Comparison of ENCODE assay signal across 8 mouse cellular contexts in the genomic region with DNA sequence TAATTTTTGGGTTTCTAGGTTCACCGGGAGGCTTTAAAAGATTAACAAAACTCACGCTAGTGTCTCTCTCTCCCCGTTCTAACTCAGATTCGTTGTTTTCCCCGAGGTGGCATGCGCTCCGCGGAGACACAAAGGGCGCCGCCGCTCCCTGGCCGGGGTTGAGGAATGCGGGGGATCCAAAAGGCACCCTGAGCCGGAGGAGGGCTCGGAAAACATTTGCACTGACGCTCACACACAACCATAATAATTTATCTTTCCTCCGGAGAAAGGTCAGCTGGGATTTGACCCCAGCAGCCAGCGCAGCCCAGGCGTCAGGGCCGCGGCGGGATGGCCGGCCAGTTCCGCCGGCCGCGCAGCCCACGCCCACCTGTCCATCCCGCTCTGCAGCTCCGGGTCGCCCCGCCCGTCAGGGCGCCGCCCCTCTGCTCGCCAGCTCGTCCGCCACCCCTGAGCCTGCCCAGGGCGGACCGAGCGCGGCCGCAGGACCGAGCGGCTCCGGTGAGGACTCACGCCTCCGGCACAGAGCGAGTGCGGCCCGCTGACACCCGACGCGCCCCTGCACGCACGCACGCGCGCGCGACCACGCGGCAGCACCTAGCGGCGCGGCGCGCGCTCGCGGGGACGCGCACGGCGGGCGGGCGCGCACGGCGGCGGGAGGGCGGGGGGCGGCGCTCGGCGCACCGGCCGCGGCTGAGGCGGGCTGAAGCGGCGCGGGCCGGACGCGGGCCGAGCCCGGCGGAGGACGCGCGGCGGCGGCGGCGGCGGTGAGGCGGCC. TPM values are rescaled to one million over a fixed set of nuclear protein-coding genes. Genes with fewer than 3 reads are reported as not detected.
A peak's percentile ranks its signal among the peaks of the same experiment; 100 is the strongest.
DNase-seq lines count a peak whose midpoint lies in the region; ATAC-seq and TF ChIP-seq lines count a peak whose summit lies in the region.

A gene (plus strand): TSS at position 687 of the 775 bp plus-strand sequence.

- H3ac ChIP-seq in C2C12 (ENCODE audit: control insufficient read depth, insufficient read length, low read depth): peak within 1 kb of the TSS; percentile 79

- peaks cover 8% of the 10 kb centered on the region for H3K79me3 ChIP-seq in C2C12 (ENCODE audit: low read depth)

- H3K4me1 ChIP-seq in bone marrow, adult 2 months (ENCODE audit: control insufficient read depth, insufficient read depth, low read length): no peaks in the 10 kb centered on the region
- H3K4me1 ChIP-seq in forebrain, embryonic 10.5 days: peaks cover 56% of the 10 kb centered on the region
- peaks cover 30% of the 10 kb centered on the region for H3K4me1 ChIP-seq in heart, embryonic 15.5 days (replicated peaks)
- H3K4me1 ChIP-seq in liver, embryonic 14.5 days (replicated peaks; ENCODE audit: control insufficient read depth in 2 of 2, insufficient read depth in 2 of 2, low read length in 1 of 2): no peaks in the 10 kb centered on the region; a peak in 1 of 4 replicates
- H3K4me1 ChIP-seq in thymus, adult 2 months (replicated peaks; ENCODE audit: control insufficient read depth, insufficient read depth, low read length): peaks cover 11% of the 10 kb centered on the region; the same call in 1 of the 2 replicates

- TF ChIP-seq CTCF in C2C12 (IDR thresholded peaks at IDR 0.05; ENCODE audit: control insufficient read depth, insufficient read depth, insufficient read length): no peak
- TF ChIP-seq CTCF in bone marrow, adult 2 months (IDR thresholded peaks at IDR 0.05; ENCODE audit: control insufficient read depth, insufficient read depth, low read length): no peak
- TF ChIP-seq CTCF in liver, embryonic 14.5 days (IDR thresholded peaks at IDR 0.05; ENCODE audit: low read depth): no peak
- no peak for TF ChIP-seq CTCF in thymus, adult 2 months (IDR thresholded peaks at IDR 0.05; ENCODE audit: borderline replicate concordance, control insufficient read depth, extremely low read depth, insufficient read depth, low read length, poor library complexity)

- no peak for TF ChIP-seq POLR2A in bone marrow, adult 2 months (IDR thresholded peaks at IDR 0.05; ENCODE audit: borderline replicate concordance, control insufficient read depth, low read depth, low read length)
- TF ChIP-seq POLR2A in thymus, adult 2 months (IDR thresholded peaks at IDR 0.05; ENCODE audit: control insufficient read depth, extremely low read depth, insufficient read depth, low read length, poor library complexity): no peak

- H3K9ac ChIP-seq in heart, embryonic 15.5 days: peak within 1 kb of the TSS; percentile 91
- no peak within 1 kb of the TSS for H3K9ac ChIP-seq in liver, embryonic 14.5 days (replicated peaks)

- H3K27me3 ChIP-seq in C2C12 (ENCODE audit: control insufficient read depth, insufficient read depth, insufficient read length): no peaks in the 10 kb centered on the region
- no peaks in the 10 kb centered on the region for H3K27me3 ChIP-seq in forebrain, embryonic 10.5 days (ENCODE audit: poor library complexity, severe bottlenecking)
- no peaks in the 10 kb centered on the region for H3K27me3 ChIP-seq in heart, embryonic 15.5 days
- H3K27me3 ChIP-seq in liver, embryonic 14.5 days (ENCODE audit: control insufficient read depth, insufficient read depth, low read length): peaks cover 45% of the 10 kb centered on the region
- peaks cover 12% of the 10 kb centered on the region for H3K27me3 ChIP-seq in thymus, adult 2 months (ENCODE audit: control insufficient read depth, insufficient read depth, low read length)

- DNase-seq in forebrain, embryonic 10.5 days (ENCODE audit: extremely low spot score, low spot score): peak; percentile 78
- peak; percentile 93 for DNase-seq in kidney, postnatal 14 days
- peak in 1 of 3 experiments; percentile 19 for DNase-seq in liver, embryonic 14.5 days (ENCODE audit: low read depth in 3 of 3, low spot score in 3 of 3)
- DNase-seq in neural tube, embryonic 10.5 days (ENCODE audit: extremely low spot score, low spot score): peak; percentile 85
- DNase-seq in thymus, adult 2 months: peak; percentile 33

- WGBS in bone marrow, adult 2 months: 16% methylated on average over 108 of the region's 108 CpGs
- WGBS in forebrain, embryonic 10.5 days: 6% methylated on average over 107 of the region's 108 CpGs
- under 1% methylated on average over 83 of the region's 108 CpGs for WGBS in heart, embryonic 15.5 days
- under 1% methylated on average over 80 of the region's 108 CpGs for WGBS in liver, embryonic 14.5 days (ENCODE audit: insufficient replicate concordance)
- WGBS in thymus, adult 2 months: 13% methylated on average over 108 of the region's 108 CpGs

- H3K79me2 ChIP-seq in C2C12 (ENCODE audit: control insufficient read depth, insufficient read depth): peaks cover 42% of the 10 kb centered on the region

- H3K4me3 ChIP-seq in C2C12 (ENCODE audit: insufficient read depth, poor library complexity, severe bottlenecking): peak within 1 kb of the TSS; percentile 71
- peak within 1 kb of the TSS; percentile 55 for H3K4me3 ChIP-seq in bone marrow, adult 2 months (replicated peaks; ENCODE audit: control insufficient read depth, low read depth, low read length)
- peak within 1 kb of the TSS; percentile 98 for H3K4me3 ChIP-seq in forebrain, embryonic 10.5 days
- peak within 1 kb of the TSS; percentile 97 for H3K4me3 ChIP-seq in heart, embryonic 15.5 days
- H3K4me3 ChIP-seq in liver, embryonic 14.5 days (ENCODE audit: insufficient read depth in 1 of 2, low read depth in 2 of 2, low read length in 2 of 2): peak within 1 kb of the TSS; percentile 55 to 68
- peak within 1 kb of the TSS; percentile 52 for H3K4me3 ChIP-seq in thymus, adult 2 months (ENCODE audit: control insufficient read depth, insufficient read depth, low read length)

- peak within 1 kb of the TSS; percentile 94 for H3K4me2 ChIP-seq in heart, embryonic 15.5 days
- H3K4me2 ChIP-seq in liver, embryonic 14.5 days (ENCODE audit: low read depth): peak within 1 kb of the TSS; percentile 55

- ATAC-seq in heart, embryonic 15.5 days (replicated peaks; ENCODE audit: insufficient number of reproducible peaks, insufficient read depth, low FRiP score, low read depth): peak; percentile 91
- ATAC-seq in liver, embryonic 14.5 days (ENCODE audit: insufficient read depth): peak; percentile 85

- H3K36me3 ChIP-seq in C2C12 (ENCODE audit: control insufficient read depth, insufficient read depth): no peaks in the 10 kb centered on the region
- H3K36me3 ChIP-seq in forebrain, embryonic 10.5 days (replicated peaks): no peaks in the 10 kb centered on the region
- H3K36me3 ChIP-seq in heart, embryonic 15.5 days: no peaks in the 10 kb centered on the region
- no peaks in the 10 kb centered on the region for H3K36me3 ChIP-seq in liver, embryonic 14.5 days (replicated peaks; ENCODE audit: control insufficient read depth, insufficient read depth, low read depth)
- H3K36me3 ChIP-seq in thymus, adult 2 months (ENCODE audit: control insufficient read depth, insufficient read depth, low read length): no peaks in the 10 kb centered on the region

- no peak for TF ChIP-seq EP300 in liver, embryonic 14.5 days (IDR thresholded peaks at IDR 0.05; ENCODE audit: low read depth)

- H3K9me3 ChIP-seq in forebrain, embryonic 10.5 days: no peaks in the 10 kb centered on the region
- no peaks in the 10 kb centered on the region for H3K9me3 ChIP-seq in heart, embryonic 15.5 days (replicated peaks)
- no peaks in the 10 kb centered on the region for H3K9me3 ChIP-seq in liver, embryonic 14.5 days (ENCODE audit: control insufficient read depth, low read length)

- no peak within 1 kb of the TSS; the same call in 1 of the 2 replicates for H3K27ac ChIP-seq in bone marrow, adult 2 months (ENCODE audit: control insufficient read depth, insufficient read depth, low read depth, low read length, poor library complexity)
- peak within 1 kb of the TSS; percentile 95 for H3K27ac ChIP-seq in forebrain, embryonic 10.5 days
- H3K27ac ChIP-seq in heart, embryonic 15.5 days: peak within 1 kb of the TSS; percentile 96
- H3K27ac ChIP-seq in liver, embryonic 14.5 days: no peak within 1 kb of the TSS
- no peak within 1 kb of the TSS for H3K27ac ChIP-seq in thymus, adult 2 months (ENCODE audit: control insufficient read depth, insufficient read depth, low read length)

TF ChIP-seq in C2C12, 6 proteins besides CTCF, POLR2A, EP300 and RAD21:
- TF ChIP-seq FOSL1 (IDR thresholded peaks at IDR 0.05; ENCODE audit: insufficient read depth, low read length, poor library complexity, severe bottlenecking) (no peak), USF1 (IDR thresholded peaks at IDR 0.05; ENCODE audit: low read depth) (no peak)

RNA-seq across cellular contexts. Expression of the gene that starts here (rescaled TPM):
- polyA plus RNA-seq in C2C12 (2012; fragmentation: generic; extraction: Trizol): 21.0 TPM
- polyA plus RNA-seq in bone marrow, adult 2 months (2011; ENCODE audit: insufficient read depth, insufficient read length, low replicate concordance, missing spikeins): 6.6 and 7.9 TPM in 2 replicates
- 80.9 and 82.9 TPM in 2 replicates for polyA plus RNA-seq in forebrain, embryonic 10.5 days (2016; fragmentation: Nextera tagmentation; extraction: Ambion mirVana)
- polyA plus RNA-seq in heart, embryonic 15.5 days (2015; fragmentation: Nextera tagmentation; extraction: Ambion mirVana): 54.1 and 68.7 TPM in 2 replicates
- 4.7 and 6.4 TPM in 2 replicates for polyA plus RNA-seq in liver, embryonic 14.5 days (2012; rRNA removed)
- polyA plus RNA-seq in liver, embryonic 14.5 days (2014; fragmentation: Nextera tagmentation; extraction: Ambion mirVana): 7.1 and 7.7 TPM in 2 replicates
- 7.7 and 11.6 TPM in 2 replicates for polyA plus RNA-seq in thymus, adult 2 months (2012; rRNA removed)

Comparison
In these comparisons a context has a peak if more than half of its experiments do, and no peak if none do; other contexts are left out.
1. H3K27ac ChIP-seq: peak in forebrain, embryonic 10.5 days (single experiment) and heart, embryonic 15.5 days (single experiment); none in bone marrow, adult 2 months (single experiment), liver, embryonic 14.5 days (single experiment) and thymus, adult 2 months (single experiment).
2. Peak in every context shown above with its lines, with median percentiles within 50 percentile points of each other: H3K4me3 ChIP-seq.